Mouse (Mus musculus): Measurements from ENCODE around the gene Mfsd4b1. TPM values are rescaled to one million over a fixed set of nuclear protein-coding genes. Genes with fewer than 3 reads are reported as not detected.

The Mfsd4b1 gene
- polyA plus RNA-seq, 1 experiment from 2014 or later, result 0.07 TPM

- Histone ChIP-seq H3K4me1 (replicated peaks; ENCODE audit: control insufficient read depth, insufficient read depth) (no peaks in the 10 kb centered on the region), H3K9me3 (ENCODE audit: control insufficient read depth, low read length) (no peaks in the 10 kb centered on the region), H3K27ac (replicated peaks) (no peak overlapping the region), H3K36me3 (ENCODE audit: control insufficient read depth, insufficient read depth, low read length) (no peaks in the 10 kb centered on the region), H3K4me2 (replicated peaks; ENCODE audit: low read depth) (no peak overlapping the region), H3K4me3 (ENCODE audit: low read depth, low read length) (no peak overlapping the region), H3K9ac (ENCODE audit: low read length) (no peak overlapping the region), H3K27me3 (ENCODE audit: control insufficient read depth, insufficient read depth, low read length) (no peaks in the 10 kb centered on the region)
- ATAC-seq (ENCODE audit: low FRiP score, low TSS enrichment), result no peak
- TF ChIP-seq EP300 (optimal IDR thresholded peaks at IDR 0.05), result no peak
- TF ChIP-seq CTCF (IDR thresholded peaks at IDR 0.05; ENCODE audit: low read depth), result no peak
- no peak for DNase-seq (ENCODE audit: low spot score)
- no CpG with 5 or more reads among the region's 1 CpGs for WGBS
These were observed 42.0 kb upstream of the Mfsd4b1 start for GRCm38 (mm10) chr10:40067071-40067470.

- DNase-seq (ENCODE audit: low spot score) (no peak), ATAC-seq (ENCODE audit: low FRiP score, low TSS enrichment) (no peak)
- H3K9ac ChIP-seq (ENCODE audit: low read length), result no peak overlapping the region
- TF ChIP-seq EP300 (optimal IDR thresholded peaks at IDR 0.05) (no peak), CTCF (IDR thresholded peaks at IDR 0.05; ENCODE audit: low read depth) (no peak)
- no peaks in the 10 kb centered on the region for H3K36me3 ChIP-seq (ENCODE audit: control insufficient read depth, insufficient read depth, low read length)
- H3K9me3 ChIP-seq (ENCODE audit: control insufficient read depth, low read length), result no peaks in the 10 kb centered on the region
- no peak overlapping the region for H3K4me3 ChIP-seq (ENCODE audit: low read depth, low read length)
- no peak overlapping the region for H3K4me2 ChIP-seq (replicated peaks; ENCODE audit: low read depth)
- no peaks in the 10 kb centered on the region for H3K27me3 ChIP-seq (ENCODE audit: control insufficient read depth, insufficient read depth, low read length)
- no peak overlapping the region for H3K27ac ChIP-seq (replicated peaks)
- H3K4me1 ChIP-seq (replicated peaks; ENCODE audit: control insufficient read depth, insufficient read depth), result no peaks in the 10 kb centered on the region
- WGBS, result 66% methylated on average over 3 of the region's 3 CpGs
These were observed 40.3 kb upstream of the Mfsd4b1 start for GRCm38 (mm10) chr10:40065357-40065756.

GRCm38 (mm10) chr10:40063291-40063890, 38.3 kb upstream of the Mfsd4b1 start:
- DNase-seq (ENCODE audit: low spot score), result no peak
- H3K4me2 ChIP-seq (replicated peaks; ENCODE audit: low read depth), result no peak overlapping the region
- H3K9me3 ChIP-seq (ENCODE audit: control insufficient read depth, low read length), result no peaks in the 10 kb centered on the region
- no peak overlapping the region for H3K4me3 ChIP-seq (ENCODE audit: low read depth, low read length)
- ATAC-seq (ENCODE audit: low FRiP score, low TSS enrichment), result no peak
- 33% methylated on average over 5 of the region's 5 CpGs for WGBS
- H3K27me3 ChIP-seq (ENCODE audit: control insufficient read depth, insufficient read depth, low read length), result no peaks in the 10 kb centered on the region
- no peak for TF ChIP-seq CTCF (IDR thresholded peaks at IDR 0.05; ENCODE audit: low read depth)
- TF ChIP-seq EP300 (optimal IDR thresholded peaks at IDR 0.05), result no peak
- H3K36me3 ChIP-seq (ENCODE audit: control insufficient read depth, insufficient read depth, low read length), result no peaks in the 10 kb centered on the region
- H3K27ac ChIP-seq (replicated peaks), result no peak overlapping the region
- H3K9ac ChIP-seq (ENCODE audit: low read length), result no peak overlapping the region
- H3K4me1 ChIP-seq (replicated peaks; ENCODE audit: control insufficient read depth, insufficient read depth), result no peaks in the 10 kb centered on the region

- DNase-seq (ENCODE audit: low spot score), result no peak
- no peak overlapping the region for H3K4me2 ChIP-seq (replicated peaks; ENCODE audit: low read depth)
These were observed 37.7 kb upstream of the Mfsd4b1 start for GRCm38 (mm10) chr10:40062812-40063211.

GRCm38 (mm10) chr10:40061926-40062325, 36.9 kb upstream of the Mfsd4b1 start:
- no peak overlapping the region for H3K9ac ChIP-seq (ENCODE audit: low read length)
- 82% methylated on average over 5 of the region's 5 CpGs for WGBS
- ATAC-seq (ENCODE audit: low FRiP score, low TSS enrichment) (no peak), DNase-seq (ENCODE audit: low spot score) (no peak)
- H3K4me3 ChIP-seq (ENCODE audit: low read depth, low read length), result no peak overlapping the region
- no peak overlapping the region for H3K4me2 ChIP-seq (replicated peaks; ENCODE audit: low read depth)
- no peaks in the 10 kb centered on the region for H3K4me1 ChIP-seq (replicated peaks; ENCODE audit: control insufficient read depth, insufficient read depth)
- no peak overlapping the region for H3K27ac ChIP-seq (replicated peaks)
- TF ChIP-seq EP300 (optimal IDR thresholded peaks at IDR 0.05) (no peak), CTCF (IDR thresholded peaks at IDR 0.05; ENCODE audit: low read depth) (no peak)
- no peaks in the 10 kb centered on the region for H3K9me3 ChIP-seq (ENCODE audit: control insufficient read depth, low read length)
- H3K36me3 ChIP-seq (ENCODE audit: control insufficient read depth, insufficient read depth, low read length), result no peaks in the 10 kb centered on the region
- no peaks in the 10 kb centered on the region for H3K27me3 ChIP-seq (ENCODE audit: control insufficient read depth, insufficient read depth, low read length)

More at GRCm38 (mm10) chr10:40062812-40063211, 37.7 kb upstream of the Mfsd4b1 start:
- TF ChIP-seq CTCF (IDR thresholded peaks at IDR 0.05; ENCODE audit: low read depth), result no peak
- TF ChIP-seq EP300 (optimal IDR thresholded peaks at IDR 0.05), result no peak
- Histone ChIP-seq H3K27ac (replicated peaks) (no peak overlapping the region), H3K9ac (ENCODE audit: low read length) (no peak overlapping the region), H3K27me3 (ENCODE audit: control insufficient read depth, insufficient read depth, low read length) (no peaks in the 10 kb centered on the region), H3K4me1 (replicated peaks; ENCODE audit: control insufficient read depth, insufficient read depth) (no peaks in the 10 kb centered on the region), H3K36me3 (ENCODE audit: control insufficient read depth, insufficient read depth, low read length) (no peaks in the 10 kb centered on the region), H3K4me3 (ENCODE audit: low read depth, low read length) (no peak overlapping the region), H3K9me3 (ENCODE audit: control insufficient read depth, low read length) (no peaks in the 10 kb centered on the region)
- no peak for ATAC-seq (ENCODE audit: low FRiP score, low TSS enrichment)
- WGBS, result 39% methylated on average over 6 of the region's 6 CpGs

GRCm38 (mm10) chr10:40058786-40059120, 33.7 kb upstream of the Mfsd4b1 start:
- Histone ChIP-seq H3K27me3 (ENCODE audit: control insufficient read depth, insufficient read depth, low read length) (no peaks in the 10 kb centered on the region), H3K36me3 (ENCODE audit: control insufficient read depth, insufficient read depth, low read length) (no peaks in the 10 kb centered on the region), H3K4me2 (replicated peaks; ENCODE audit: low read depth) (no peak overlapping the region), H3K4me3 (ENCODE audit: low read depth, low read length) (no peak overlapping the region), H3K27ac (replicated peaks) (no peak overlapping the region), H3K9ac (ENCODE audit: low read length) (no peak overlapping the region), H3K9me3 (ENCODE audit: control insufficient read depth, low read length) (no peaks in the 10 kb centered on the region), H3K4me1 (replicated peaks; ENCODE audit: control insufficient read depth, insufficient read depth) (no peaks in the 10 kb centered on the region)
- DNase-seq (ENCODE audit: low spot score), result no peak
- 85% methylated on average over 3 of the region's 3 CpGs for WGBS
- TF ChIP-seq EP300 (optimal IDR thresholded peaks at IDR 0.05), result no peak
- TF ChIP-seq CTCF (IDR thresholded peaks at IDR 0.05; ENCODE audit: low read depth), result no peak
- no peak for ATAC-seq (ENCODE audit: low FRiP score, low TSS enrichment)
